Comparison of ENCODE assay signal across 28 mouse cellular contexts in the genomic region with DNA sequence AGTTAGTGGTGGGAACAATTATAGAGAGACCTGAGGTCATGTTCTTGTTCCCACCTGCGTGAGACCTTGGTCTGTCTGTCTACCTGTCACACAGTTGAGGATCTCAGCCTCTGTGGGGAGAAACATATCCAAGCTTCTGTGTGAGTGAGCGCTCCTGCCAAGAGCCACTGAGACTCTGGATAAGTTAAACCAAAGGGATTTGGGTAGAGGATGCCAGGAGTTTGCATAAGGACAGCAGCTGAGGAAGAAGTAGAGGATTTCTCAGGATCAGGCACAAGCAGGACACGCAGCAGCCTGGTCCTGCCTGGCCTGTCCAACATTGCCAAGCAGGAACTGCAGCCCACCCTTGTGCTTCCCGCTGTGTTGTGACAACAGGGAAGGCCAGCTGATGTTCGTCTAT.
DNase-seq lines count a peak whose midpoint lies in the region; ATAC-seq and TF ChIP-seq lines count a peak whose summit lies in the region.
"Had no signal": no experiment of that assay in that cellular context is flagged by ENCODE, and none has a peak within 500 bp of the region (broad histone marks: within the 10 kb centered on the region; RNA-seq: fewer than 3 reads in every experiment).

No protein-coding gene starts in this region.

- H3K9me3 ChIP-seq in intestine, embryonic 16.5 days (ENCODE audit: control insufficient read depth, low read length): no peaks in the 10 kb centered on the region
- H3K9me3 ChIP-seq in intestine, embryonic 15.5 days: no peaks in the 10 kb centered on the region
- H3K9me3 ChIP-seq in lung, embryonic 16.5 days (ENCODE audit: control insufficient read depth, low read length): no peaks in the 10 kb centered on the region
- H3K9me3 ChIP-seq in midbrain, embryonic 11.5 days (ENCODE audit: control insufficient read depth, low read length): no peaks in the 10 kb centered on the region
- no peaks in the 10 kb centered on the region for H3K9me3 ChIP-seq in midbrain, postnatal 0 days (ENCODE audit: low read length)
- H3K9me3 ChIP-seq in limb, embryonic 10.5 days (replicated peaks): no peaks in the 10 kb centered on the region
- H3K9me3 ChIP-seq: embryonic facial prominence, embryonic 12.5 days; forebrain, embryonic 12.5 days; forebrain, embryonic 15.5 days; G1E; hindbrain, embryonic 10.5 days; hindbrain, embryonic 13.5 days had no signal

- no peak overlapping the region for H3K9ac ChIP-seq in intestine, embryonic 16.5 days (ENCODE audit: low read depth, low read length)
- H3K9ac ChIP-seq in intestine, embryonic 15.5 days: no peak overlapping the region
- H3K9ac ChIP-seq in lung, embryonic 16.5 days (ENCODE audit: low read length): no peak overlapping the region
- H3K9ac ChIP-seq in midbrain, embryonic 11.5 days (ENCODE audit: low read length): no peak overlapping the region
- no peak overlapping the region for H3K9ac ChIP-seq in midbrain, postnatal 0 days (replicated peaks; ENCODE audit: low read length, poor library complexity, severe bottlenecking)
- H3K9ac ChIP-seq: embryonic facial prominence, embryonic 12.5 days; forebrain, embryonic 12.5 days; forebrain, embryonic 15.5 days; hindbrain, embryonic 13.5 days had no signal

- TF ChIP-seq CTCF in midbrain, postnatal 0 days (IDR thresholded peaks at IDR 0.05): no peak

- no peak for ATAC-seq in intestine, embryonic 16.5 days
- no peak for ATAC-seq in intestine, embryonic 15.5 days
- 0 out of 2 replicates have a peak, but pooled peaks have one; percentile 46 for ATAC-seq in lung, embryonic 16.5 days (ENCODE audit: low read depth)
- no peak for ATAC-seq in midbrain, embryonic 11.5 days (ENCODE audit: low FRiP score)
- ATAC-seq in midbrain, postnatal 0 days (ENCODE audit: low FRiP score): no peak
- ATAC-seq: forebrain, embryonic 15.5 days; hindbrain, embryonic 16.5 days; Patski had no signal

- no peak overlapping the region for H3K4me2 ChIP-seq in intestine, embryonic 16.5 days (ENCODE audit: low read depth, low read length)
- no peak overlapping the region for H3K4me2 ChIP-seq in intestine, embryonic 15.5 days (replicated peaks)
- H3K4me2 ChIP-seq in lung, embryonic 16.5 days (ENCODE audit: low read depth, low read length): no peak overlapping the region
- H3K4me2 ChIP-seq in midbrain, embryonic 11.5 days: no peak overlapping the region
- no peak overlapping the region for H3K4me2 ChIP-seq in midbrain, postnatal 0 days (ENCODE audit: low read depth, low read length, poor library complexity, severe bottlenecking)
- H3K4me2 ChIP-seq: embryonic facial prominence, embryonic 12.5 days; forebrain, embryonic 12.5 days; forebrain, embryonic 15.5 days; heart, embryonic 11.5 days; hindbrain, embryonic 13.5 days had no signal

- H3K27me3 ChIP-seq in intestine, embryonic 16.5 days (replicated peaks; ENCODE audit: control insufficient read depth, insufficient read depth, low read length): no peaks in the 10 kb centered on the region
- no peaks in the 10 kb centered on the region for H3K27me3 ChIP-seq in intestine, embryonic 15.5 days (replicated peaks)
- H3K27me3 ChIP-seq in lung, embryonic 16.5 days (ENCODE audit: control insufficient read depth, insufficient read depth, low read depth, low read length): no peaks in the 10 kb centered on the region
- no peaks in the 10 kb centered on the region for H3K27me3 ChIP-seq in midbrain, embryonic 11.5 days (ENCODE audit: control insufficient read depth, insufficient read depth, low read length)
- H3K27me3 ChIP-seq in midbrain, postnatal 0 days (ENCODE audit: insufficient read depth, low read length): no peaks in the 10 kb centered on the region
- no peaks in the 10 kb centered on the region for H3K27me3 ChIP-seq in limb, embryonic 10.5 days (ENCODE audit: low read depth, poor library complexity, severe bottlenecking)
- H3K27me3 ChIP-seq: CH12.LX; embryonic facial prominence, embryonic 12.5 days; forebrain, embryonic 12.5 days; forebrain, embryonic 15.5 days; hindbrain, embryonic 13.5 days; Patski had no signal

- DNase-seq in lung, adult 18-20 months: no peak
- peak; percentile 8 for DNase-seq in midbrain, embryonic 11.5 days (ENCODE audit: low spot score, missing footprints)
- no peak for DNase-seq in midbrain, postnatal 0 days (ENCODE audit: low spot score)
- DNase-seq in limb, embryonic 10.5 days (ENCODE audit: low spot score): no peak
- DNase-seq in cerebellum, adult 9-11 months: no peak
- DNase-seq: adrenal gland, adult 2 months; adrenal gland, postnatal 14 days; B cell, adult 2 months; cerebellum, adult 11-12 months; cerebellum, adult 8-10 months; cerebellum, postnatal 14 days; gastrocnemius, adult 2 months; gastrocnemius, postnatal 14 days; heart, adult 11 months had no signal

- 59% methylated on average over 5 of the region's 5 CpGs for WGBS in intestine, embryonic 16.5 days
- 59% methylated on average over 5 of the region's 5 CpGs for WGBS in intestine, embryonic 15.5 days
- 53% methylated on average over 5 of the region's 5 CpGs for WGBS in lung, embryonic 16.5 days
- WGBS in midbrain, embryonic 11.5 days: 75% methylated on average over 5 of the region's 5 CpGs
- WGBS in midbrain, postnatal 0 days: 73% methylated on average over 5 of the region's 5 CpGs
- 81% methylated on average over 5 of the region's 5 CpGs for WGBS in limb, embryonic 10.5 days

- no peak overlapping the region for H3K4me3 ChIP-seq in intestine, embryonic 16.5 days (ENCODE audit: low read length)
- no peak overlapping the region for H3K4me3 ChIP-seq in intestine, embryonic 15.5 days (replicated peaks)
- H3K4me3 ChIP-seq in lung, embryonic 16.5 days (ENCODE audit: low read length): no peak overlapping the region
- H3K4me3 ChIP-seq in midbrain, embryonic 11.5 days (ENCODE audit: low read depth, low read length): no peak overlapping the region
- no peak overlapping the region for H3K4me3 ChIP-seq in midbrain, postnatal 0 days (ENCODE audit: low read depth, low read length)
- no peak overlapping the region for H3K4me3 ChIP-seq in limb, embryonic 10.5 days
- H3K4me3 ChIP-seq: embryonic facial prominence, embryonic 12.5 days; erythroblast, embryonic 14.5 days; forebrain, embryonic 12.5 days; forebrain, embryonic 15.5 days; gastrocnemius, adult 2 months; hindbrain, embryonic 10.5 days; hindbrain, embryonic 13.5 days had no signal

- peak overlapping the region; percentile 43; the same call in 1 of the 2 replicates for H3K27ac ChIP-seq in intestine, embryonic 16.5 days (ENCODE audit: low read length)
- H3K27ac ChIP-seq in intestine, embryonic 15.5 days: no peak overlapping the region
- H3K27ac ChIP-seq in lung, embryonic 16.5 days (ENCODE audit: low read length): no peak overlapping the region
- H3K27ac ChIP-seq in midbrain, embryonic 11.5 days (ENCODE audit: low read depth, low read length): no peak overlapping the region
- H3K27ac ChIP-seq in midbrain, postnatal 0 days (ENCODE audit: low read depth, low read length): no peak overlapping the region
- peak overlapping the region; percentile 31; the same call in 1 of the 2 replicates for H3K27ac ChIP-seq in limb, embryonic 10.5 days
- H3K27ac ChIP-seq: embryonic facial prominence, embryonic 12.5 days; forebrain, embryonic 12.5 days; forebrain, embryonic 15.5 days; gastrocnemius, adult 2 months; hindbrain, embryonic 10.5 days; hindbrain, embryonic 13.5 days had no signal

- H3K36me3 ChIP-seq in intestine, embryonic 16.5 days (ENCODE audit: control insufficient read depth, insufficient read depth, low read length): no peaks in the 10 kb centered on the region
- H3K36me3 ChIP-seq in intestine, embryonic 15.5 days: no peaks in the 10 kb centered on the region
- no peaks in the 10 kb centered on the region for H3K36me3 ChIP-seq in lung, embryonic 16.5 days (ENCODE audit: control insufficient read depth, insufficient read depth, low read length)
- H3K36me3 ChIP-seq in midbrain, embryonic 11.5 days (ENCODE audit: control insufficient read depth, insufficient read depth, low read length): no peaks in the 10 kb centered on the region
- H3K36me3 ChIP-seq in midbrain, postnatal 0 days (ENCODE audit: insufficient read depth, low read length): no peaks in the 10 kb centered on the region
- no peaks in the 10 kb centered on the region for H3K36me3 ChIP-seq in limb, embryonic 10.5 days
- H3K36me3 ChIP-seq: embryonic facial prominence, embryonic 12.5 days; forebrain, embryonic 12.5 days; forebrain, embryonic 15.5 days; G1E; hindbrain, embryonic 10.5 days; hindbrain, embryonic 13.5 days had no signal

- no peaks in the 10 kb centered on the region for H3K4me1 ChIP-seq in intestine, embryonic 16.5 days (ENCODE audit: control insufficient read depth, insufficient read depth, low read length)
- H3K4me1 ChIP-seq in intestine, embryonic 15.5 days (replicated peaks): no peaks in the 10 kb centered on the region
- peaks cover 5% of the 10 kb centered on the region for H3K4me1 ChIP-seq in lung, embryonic 16.5 days (replicated peaks; ENCODE audit: control insufficient read depth, insufficient read depth, low read length)
- H3K4me1 ChIP-seq in midbrain, embryonic 11.5 days (ENCODE audit: control insufficient read depth, insufficient read depth, low read length): no peaks in the 10 kb centered on the region
- no peaks in the 10 kb centered on the region for H3K4me1 ChIP-seq in midbrain, postnatal 0 days (ENCODE audit: insufficient read depth, low read length)
- H3K4me1 ChIP-seq in limb, embryonic 10.5 days: 0 out of 2 replicates have a peak, but pooled peaks cover 2% of the 10 kb centered on the region
- H3K4me1 ChIP-seq: forebrain, embryonic 12.5 days; forebrain, embryonic 15.5 days; hindbrain, embryonic 10.5 days; hindbrain, embryonic 13.5 days had no signal

Comparison
In these comparisons a context has a peak if more than half of its experiments do, and no peak if none do; other contexts are left out.
1. H3K27ac ChIP-seq: peak in intestine, embryonic 16.5 days (single experiment) and limb, embryonic 10.5 days (single experiment); none in intestine, embryonic 15.5 days (single experiment), lung, embryonic 16.5 days (single experiment), midbrain, embryonic 11.5 days (single experiment) and midbrain, postnatal 0 days (single experiment).